Mouse (Mus musculus) ES-E14 (cell line): ENCODE measurements at regions not wholly inside any gene's neighbourhood (a gene's known extent, or its start where the extent isn't known, plus 50 kb on each side); places are given as distances from the start of the nearest gene placed in this dataset.

Source experiments
- DNase-seq: peaks from one replicate; pipeline ENCODE4 v3.0.0-alpha.2; 2013; ENCODE audit warnings: low read depth, low spot score
- H3K27ac ChIP-seq: 2 replicates; pipeline ENCODE4 v1.5.1; 2012; ENCODE audit warnings: low read depth, mild to moderate bottlenecking, low read length, moderate library complexity, mixed read lengths; ENCODE audit not compliant: poor library complexity, insufficient read depth, severe bottlenecking
- H3K36me3 ChIP-seq: 2 replicates; pipeline ENCODE4 v1.6.1; 2012; ENCODE audit warnings: mild to moderate bottlenecking, low read length, moderate library complexity, mixed read lengths; ENCODE audit not compliant: control insufficient read depth, poor library complexity, insufficient read depth, severe bottlenecking
- H3K4me1 ChIP-seq, 2 experiments: fragments of 150-350 bp in 1 of 2; sonication (generic) in 1 of 2; 2 replicates each; pipeline ENCODE4 v1.6.1; 2012; ENCODE audit warnings: low read length in 2 of 2, mild to moderate bottlenecking in 1 of 2, mixed read lengths in 1 of 2; ENCODE audit not compliant: control insufficient read depth in 2 of 2, insufficient read depth in 2 of 2, poor library complexity in 1 of 2
- H3K4me3 ChIP-seq, 2 experiments: fragments of 150-350 bp in 1 of 2; sonication (generic) in 1 of 2; 2 replicates each; pipeline ENCODE4 v1.5.1; 2012; ENCODE audit warnings: low read length in 2 of 2, low read depth in 1 of 2, mild to moderate bottlenecking in 1 of 2, mixed read lengths in 1 of 2; ENCODE audit not compliant: insufficient read depth in 1 of 2, poor library complexity in 1 of 2, severe bottlenecking in 1 of 2
- H3K9ac ChIP-seq: 2 replicates; pipeline ENCODE4 v1.6.1; 2012; ENCODE audit warnings: low read depth, mild to moderate bottlenecking, low read length, mixed read lengths; ENCODE audit not compliant: poor library complexity, insufficient read depth, severe bottlenecking
- H3K9me3 ChIP-seq: fragments of 150-350 bp; sonication (generic); 2 replicates; pipeline ENCODE4 v1.6.1; 2012; ENCODE audit warnings: low read depth, mild to moderate bottlenecking, low read length; ENCODE audit not compliant: control insufficient read depth, insufficient read depth
- CHD2 ChIP-seq: IDR thresholded peaks from 2 replicates; pipeline ENCODE4 v1.6.1; 2014; ENCODE audit warnings: mild to moderate bottlenecking, low read depth, low read length, inconsistent platforms
- HCFC1 ChIP-seq: IDR thresholded peaks from 2 replicates; pipeline ENCODE4 v1.6.1; 2012; ENCODE audit warnings: low read length, inconsistent platforms, borderline replicate concordance; ENCODE audit not compliant: insufficient read depth
- MAFK ChIP-seq: IDR thresholded peaks from 2 replicates; pipeline ENCODE4 v1.6.1; 2014; ENCODE audit warnings: mild to moderate bottlenecking, low read depth, low read length, inconsistent platforms; ENCODE audit not compliant: insufficient read depth
- ZC3H11A ChIP-seq: IDR thresholded peaks from 2 replicates; pipeline ENCODE4 v1.6.1; 2012; ENCODE audit warnings: low read depth, mild to moderate bottlenecking, inconsistent platforms, low read length, borderline replicate concordance
- ZNF384 ChIP-seq: IDR thresholded peaks from 2 replicates; pipeline ENCODE4 v1.6.1; 2012; ENCODE audit warnings: low read depth, low read length, inconsistent platforms
- in situ Hi-C, 2 experiments: fragments of 600-800 bp; cut with MboI; formaldehyde crosslinking; loops; one replicate each; pipeline ENCODE4 v1.15.1; 2025; ENCODE audit warnings: low sequenced_read_pairs in 2 of 2, inconsistent platforms in 1 of 2; ENCODE audit not compliant: unreplicated experiment in 2 of 2

- Histone ChIP-seq H3K4me1 (peaks cover 2 to 7% of the 10 kb centered on the region in 2 experiments; a peak in 1 of 4 replicates), H3K36me3 (no peaks in the 10 kb centered on the region), H3K4me3 (no peak overlapping the region), H3K27ac (no peak overlapping the region), H3K9me3 (no peaks in the 10 kb centered on the region), H3K9ac (no peak overlapping the region)
- peak; percentile 34 for DNase-seq
- TF ChIP-seq MAFK (no peak), HCFC1 (no peak), ZNF384 (no peak), CHD2 (no peak), ZC3H11A (no peak)
- in situ Hi-C loops, result no loop called here
Measured at GRCm38 (mm10) chr10:19412926-19413325, 56.6 kb downstream of the Olig3 start.

GRCm38 (mm10) chr10:19413935-19414334, 57.6 kb downstream of the Olig3 start:
- H3K36me3 ChIP-seq, result no peaks in the 10 kb centered on the region
- H3K4me1 ChIP-seq, result peaks cover 2 to 7% of the 10 kb centered on the region in 2 experiments; a peak in 1 of 4 replicates
- no peak for TF ChIP-seq ZNF384
- TF ChIP-seq ZC3H11A, result no peak
- no peak for TF ChIP-seq MAFK
- no peak for TF ChIP-seq HCFC1
- no peak for TF ChIP-seq CHD2
- no peak overlapping the region for H3K9ac ChIP-seq
- no peak overlapping the region for H3K4me3 ChIP-seq
- no peak for DNase-seq
- no peak overlapping the region for H3K27ac ChIP-seq
- H3K9me3 ChIP-seq, result no peaks in the 10 kb centered on the region
- in situ Hi-C loops, result no loop called here

- DNase-seq, result no peak
- in situ Hi-C loops, result no loop called here
- TF ChIP-seq ZC3H11A (no peak), CHD2 (no peak), ZNF384 (no peak), MAFK (no peak)
- Histone ChIP-seq H3K9ac (no peak overlapping the region), H3K36me3 (no peaks in the 10 kb centered on the region), H3K9me3 (no peaks in the 10 kb centered on the region), H3K4me1 (peaks cover 2 to 7% of the 10 kb centered on the region in 2 experiments; a peak in 1 of 4 replicates), H3K27ac (no peak overlapping the region), H3K4me3 (no peak overlapping the region)
Measured at GRCm38 (mm10) chr10:19414834-19415233, 58.5 kb downstream of the Olig3 start.

- Histone ChIP-seq H3K27ac (no peak overlapping the region), H3K4me1 (no peaks in the 10 kb centered on the region), H3K9me3 (no peaks in the 10 kb centered on the region), H3K9ac (no peak overlapping the region), H3K36me3 (no peaks in the 10 kb centered on the region), H3K4me3 (no peak overlapping the region)
- in situ Hi-C loops, result no loop called here
- no peak for DNase-seq
- TF ChIP-seq CHD2, result no peak
- TF ChIP-seq ZC3H11A, result no peak
- no peak for TF ChIP-seq HCFC1
- TF ChIP-seq MAFK, result no peak
- no peak for TF ChIP-seq ZNF384
Measured at GRCm38 (mm10) chr10:19424030-19424429, 67.7 kb downstream of the Olig3 start.

GRCm38 (mm10) chr10:19424961-19425360, 68.6 kb downstream of the Olig3 start:
- no peak for TF ChIP-seq MAFK
- TF ChIP-seq ZC3H11A, result no peak
- no peak for TF ChIP-seq CHD2
- no peak for TF ChIP-seq HCFC1
- TF ChIP-seq ZNF384, result no peak
- no peak for DNase-seq
- H3K36me3 ChIP-seq, result no peaks in the 10 kb centered on the region
- in situ Hi-C loops, result no loop called here
- H3K9ac ChIP-seq, result no peak overlapping the region
- no peak overlapping the region for H3K27ac ChIP-seq
- no peaks in the 10 kb centered on the region for H3K4me1 ChIP-seq
- no peak overlapping the region for H3K4me3 ChIP-seq
- H3K9me3 ChIP-seq, result no peaks in the 10 kb centered on the region
